Mouse (Mus musculus): ENCODE results near the gene Fastkd5. TPM values are rescaled to one million over a fixed set of nuclear protein-coding genes. Genes with fewer than 3 reads are reported as not detected.

Fastkd5 gene
- polyA plus RNA-seq, 1 experiment from 2014 or later = 9.5 TPM

DNA sequence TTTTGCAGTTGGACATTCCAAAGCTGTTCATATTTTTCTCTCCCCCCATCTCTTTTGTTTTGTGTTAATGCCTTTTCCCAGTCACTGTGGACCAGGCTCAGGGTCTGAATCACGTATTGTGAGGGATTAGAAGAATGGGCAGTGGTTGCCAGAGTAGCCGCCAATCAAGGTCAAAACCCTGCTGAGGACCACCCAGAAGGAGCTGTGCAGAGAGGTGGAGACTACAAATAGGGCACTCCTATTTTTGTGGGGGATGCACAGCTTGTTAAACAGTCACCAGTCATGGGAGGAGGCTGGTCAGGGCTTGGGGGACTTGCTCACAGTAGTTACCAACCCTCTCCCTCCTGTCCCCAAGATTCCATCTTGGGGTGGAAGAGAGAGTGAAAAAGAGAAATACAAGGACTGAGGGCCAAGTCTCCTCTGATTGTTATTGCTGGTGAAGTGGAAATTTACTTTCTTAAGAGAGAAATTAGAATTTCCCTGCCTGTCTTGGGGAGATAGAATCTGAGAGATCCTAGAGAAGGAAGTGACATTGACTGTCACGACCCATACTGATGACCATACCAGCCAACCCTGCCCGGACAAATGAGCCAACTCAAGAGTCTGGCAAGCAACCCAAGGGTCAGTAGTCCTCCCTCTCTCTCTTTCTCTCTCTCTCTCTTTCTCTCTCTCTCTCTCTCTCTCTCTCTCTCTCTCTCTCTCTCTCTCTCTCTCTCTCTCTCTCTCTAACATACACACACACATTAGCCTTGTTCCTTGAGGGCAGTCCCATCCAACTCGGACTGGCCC, 3.3 kb upstream of the Fastkd5 start:
- Histone ChIP-seq H3K4me3 (replicated peaks) (no peak overlapping the region), H3K27ac (replicated peaks) (no peak overlapping the region), H3K4me1 (peaks cover 37% of the 10 kb centered on the region), H3K9ac (replicated peaks) (no peak overlapping the region), H3K27me3 (replicated peaks) (peaks cover 46% of the 10 kb centered on the region), H3K9me3 (replicated peaks) (no peaks in the 10 kb centered on the region), H3K4me2 (no peak overlapping the region), H3K36me3 (peaks cover 20% of the 10 kb centered on the region)
- WGBS = 51% methylated on average over 5 of the region's 5 CpGs
- ATAC-seq (ENCODE audit: low FRiP score) = no peak

DNA sequence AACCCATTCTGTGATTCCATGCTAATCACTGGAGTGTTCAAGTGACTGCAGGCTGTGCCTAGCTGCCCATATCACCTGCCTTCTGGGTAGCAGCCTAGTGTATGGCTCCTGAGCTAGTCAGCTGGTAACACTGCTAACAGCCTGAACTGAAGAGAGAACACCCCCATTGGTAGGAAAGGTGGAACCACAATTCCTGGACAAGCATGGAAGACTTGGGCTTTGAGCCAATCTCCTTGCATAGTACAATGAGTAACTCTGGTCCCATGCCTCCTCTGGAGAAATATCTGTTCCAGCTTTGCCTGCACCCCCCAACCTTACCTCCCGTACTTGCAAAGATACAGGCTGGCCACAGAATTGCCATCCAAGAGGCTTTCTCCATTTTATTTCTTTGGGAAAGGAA, 2.6 kb upstream of the Fastkd5 start:
- Histone ChIP-seq H3K36me3 (peaks cover 24% of the 10 kb centered on the region), H3K4me3 (replicated peaks) (no peak overlapping the region), H3K27ac (replicated peaks) (no peak overlapping the region), H3K4me2 (no peak overlapping the region), H3K27me3 (replicated peaks) (peaks cover 40% of the 10 kb centered on the region), H3K4me1 (peaks cover 36% of the 10 kb centered on the region), H3K9me3 (replicated peaks) (no peaks in the 10 kb centered on the region), H3K9ac (replicated peaks) (no peak overlapping the region)
- WGBS = 68% methylated on average over 1 of the region's 1 CpGs
- ATAC-seq (ENCODE audit: low FRiP score) = no peak

GRCm38 (mm10) chr2:130629080-130629838, 568 bp downstream of the Fastkd5 start:
- WGBS = 3% methylated on average over 37 of the region's 37 CpGs
- H3K27ac ChIP-seq (replicated peaks) = peak overlapping the region; percentile 80
- H3K27me3 ChIP-seq (replicated peaks) = peaks cover 8% of the 10 kb centered on the region
- no peaks in the 10 kb centered on the region for H3K9me3 ChIP-seq (replicated peaks)
- H3K4me1 ChIP-seq = peaks cover 16% of the 10 kb centered on the region
- peak; percentile 60 for ATAC-seq (ENCODE audit: low FRiP score)
- H3K4me2 ChIP-seq = peak overlapping the region; percentile 91
- H3K9ac ChIP-seq (replicated peaks) = peak overlapping the region; percentile 81
- peaks cover 22% of the 10 kb centered on the region for H3K36me3 ChIP-seq
- peak overlapping the region; percentile 80 for H3K4me3 ChIP-seq (replicated peaks)

- H3K4me2 ChIP-seq = peak overlapping the region; percentile 91
- peak overlapping the region; percentile 80 for H3K4me3 ChIP-seq (replicated peaks)
- no peak overlapping the region for H3K9ac ChIP-seq (replicated peaks)
- no peak overlapping the region for H3K27ac ChIP-seq (replicated peaks)
- H3K9me3 ChIP-seq (replicated peaks) = no peaks in the 10 kb centered on the region
- H3K27me3 ChIP-seq (replicated peaks) = no peaks in the 10 kb centered on the region
- 61% methylated on average over 3 of the region's 3 CpGs for WGBS
- H3K36me3 ChIP-seq = peaks cover 24% of the 10 kb centered on the region
- ATAC-seq (ENCODE audit: low FRiP score) = no peak
- H3K4me1 ChIP-seq = peaks cover 14% of the 10 kb centered on the region
These were observed 1.4 kb downstream of the Fastkd5 start for GRCm38 (mm10) chr2:130628424-130628823.

GRCm38 (mm10) chr2:130618972-130619371, 10.9 kb downstream of the Fastkd5 start:
- H3K9me3 ChIP-seq (replicated peaks) = no peaks in the 10 kb centered on the region
- peaks cover 46% of the 10 kb centered on the region for H3K36me3 ChIP-seq
- H3K4me3 ChIP-seq (replicated peaks) = no peak overlapping the region
- WGBS = 95% methylated on average over 7 of the region's 7 CpGs
- no peaks in the 10 kb centered on the region for H3K27me3 ChIP-seq (replicated peaks)
- ATAC-seq (ENCODE audit: low FRiP score) = no peak
- no peaks in the 10 kb centered on the region for H3K4me1 ChIP-seq
- H3K27ac ChIP-seq (replicated peaks) = no peak overlapping the region
- no peak overlapping the region for H3K4me2 ChIP-seq
- H3K9ac ChIP-seq (replicated peaks) = no peak overlapping the region

DNA sequence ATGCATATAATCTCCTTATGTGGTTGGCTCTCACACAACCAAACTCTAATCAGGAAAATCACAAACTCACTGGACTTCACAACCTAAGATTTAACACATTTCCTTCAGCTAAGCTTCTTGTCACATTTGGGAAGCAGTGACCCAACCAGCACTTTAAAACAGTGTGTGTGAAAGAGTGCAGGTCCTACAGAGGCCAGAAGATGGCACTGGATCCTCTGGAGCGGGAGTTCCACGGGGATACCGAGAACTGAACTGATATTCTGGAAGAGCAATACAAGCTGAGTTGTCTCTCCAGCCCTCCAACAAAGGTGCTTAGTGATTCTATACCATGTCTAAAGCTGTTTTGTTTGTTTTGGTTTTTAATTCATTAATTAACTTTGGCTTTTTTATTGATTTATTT, 16.7 kb downstream of the Fastkd5 start:
- 67% methylated on average over 3 of the region's 3 CpGs for WGBS
- H3K9me3 ChIP-seq (replicated peaks) = no peaks in the 10 kb centered on the region
- no peak overlapping the region for H3K4me3 ChIP-seq (replicated peaks)
- no peak for ATAC-seq (ENCODE audit: low FRiP score)
- H3K4me1 ChIP-seq = no peaks in the 10 kb centered on the region
- no peak overlapping the region for H3K9ac ChIP-seq (replicated peaks)
- no peak overlapping the region for H3K27ac ChIP-seq (replicated peaks)
- peaks cover 29% of the 10 kb centered on the region for H3K36me3 ChIP-seq
- no peaks in the 10 kb centered on the region for H3K27me3 ChIP-seq (replicated peaks)
- no peak overlapping the region for H3K4me2 ChIP-seq

DNA sequence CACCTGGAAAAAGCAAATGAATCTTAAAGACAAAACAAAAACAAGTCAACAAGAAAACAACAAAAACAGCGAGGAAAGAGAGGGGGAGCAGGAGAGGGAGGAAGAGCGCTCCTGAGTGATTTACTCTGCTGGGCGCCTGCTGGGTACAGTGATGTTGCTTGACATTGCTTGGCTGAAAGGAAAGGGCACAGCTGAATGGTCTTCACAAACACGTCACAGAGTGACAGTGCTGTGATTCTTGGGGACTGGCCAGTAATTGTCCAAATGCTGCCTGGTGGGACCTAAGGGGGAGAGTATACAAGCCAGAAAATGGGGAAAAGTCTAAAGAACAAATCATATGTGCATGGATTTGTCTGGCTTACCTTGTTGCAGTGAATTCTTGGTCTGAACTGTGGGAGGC, 27.6 kb downstream of the Fastkd5 start:
- Histone ChIP-seq H3K9me3 (replicated peaks) (no peaks in the 10 kb centered on the region), H3K4me1 (no peaks in the 10 kb centered on the region), H3K36me3 (peaks cover 53% of the 10 kb centered on the region), H3K27ac (replicated peaks) (no peak overlapping the region), H3K27me3 (replicated peaks) (no peaks in the 10 kb centered on the region), H3K9ac (replicated peaks) (no peak overlapping the region), H3K4me3 (replicated peaks) (no peak overlapping the region), H3K4me2 (no peak overlapping the region)
- WGBS = 83% methylated on average over 4 of the region's 4 CpGs
- ATAC-seq (ENCODE audit: low FRiP score) = no peak

DNA sequence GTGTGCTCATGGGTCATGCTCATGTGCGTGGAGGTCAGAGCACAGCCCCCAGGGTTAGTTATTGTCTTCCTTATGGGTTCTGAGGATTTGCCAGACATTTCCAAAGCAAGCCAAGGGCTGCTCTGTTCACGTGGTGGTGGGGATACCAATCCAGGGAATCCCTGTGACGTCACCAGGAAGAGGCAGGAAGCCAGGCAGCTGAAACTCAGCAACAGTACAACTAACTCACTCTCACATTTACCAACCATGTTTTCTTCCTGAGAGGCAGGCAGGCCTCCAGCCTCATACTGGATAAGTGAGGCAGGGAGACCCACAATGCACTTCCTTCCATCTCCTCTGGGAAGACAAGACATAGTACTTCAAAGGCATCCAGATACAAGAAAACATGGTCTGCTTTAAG, 31.4 kb downstream of the Fastkd5 start:
- no peak overlapping the region for H3K4me2 ChIP-seq
- no peak overlapping the region for H3K27ac ChIP-seq (replicated peaks)
- peaks cover 64% of the 10 kb centered on the region for H3K36me3 ChIP-seq
- no peak overlapping the region for H3K4me3 ChIP-seq (replicated peaks)
- WGBS = 69% methylated on average over 3 of the region's 3 CpGs
- no peak overlapping the region for H3K9ac ChIP-seq (replicated peaks)
- no peak for ATAC-seq (ENCODE audit: low FRiP score)
- no peaks in the 10 kb centered on the region for H3K27me3 ChIP-seq (replicated peaks)
- no peaks in the 10 kb centered on the region for H3K9me3 ChIP-seq (replicated peaks)
- no peaks in the 10 kb centered on the region for H3K4me1 ChIP-seq

DNA sequence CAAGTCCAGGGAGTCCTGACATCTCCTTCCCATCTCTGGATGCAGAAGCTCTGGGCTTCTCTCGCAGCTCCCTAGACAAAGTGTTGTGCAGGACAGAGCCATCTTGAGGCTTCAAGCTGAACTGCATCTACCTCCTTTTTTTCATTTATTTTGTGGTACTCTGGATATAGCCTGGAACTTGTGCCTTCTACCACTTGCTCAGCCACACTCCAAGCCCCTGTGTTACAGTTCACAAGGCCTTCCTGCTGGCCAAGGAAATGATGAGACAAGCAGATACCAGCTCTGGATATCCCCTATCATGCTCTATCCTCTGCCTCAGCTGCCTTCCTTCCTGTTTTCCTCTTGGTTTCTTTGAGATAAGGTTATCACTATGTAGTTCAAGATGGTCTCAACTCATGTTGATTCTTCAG, 32.2 kb downstream of the Fastkd5 start:
- Histone ChIP-seq H3K36me3 (peaks cover 56% of the 10 kb centered on the region), H3K27ac (replicated peaks) (no peak overlapping the region), H3K4me1 (no peaks in the 10 kb centered on the region), H3K4me3 (replicated peaks) (no peak overlapping the region), H3K27me3 (replicated peaks) (no peaks in the 10 kb centered on the region), H3K9me3 (replicated peaks) (no peaks in the 10 kb centered on the region), H3K9ac (replicated peaks) (no peak overlapping the region), H3K4me2 (no peak overlapping the region)
- ATAC-seq (ENCODE audit: low FRiP score) = peak; percentile 63; the same call in 1 of the 2 replicates
- WGBS = 9% methylated on average over 1 of the region's 1 CpGs

DNA sequence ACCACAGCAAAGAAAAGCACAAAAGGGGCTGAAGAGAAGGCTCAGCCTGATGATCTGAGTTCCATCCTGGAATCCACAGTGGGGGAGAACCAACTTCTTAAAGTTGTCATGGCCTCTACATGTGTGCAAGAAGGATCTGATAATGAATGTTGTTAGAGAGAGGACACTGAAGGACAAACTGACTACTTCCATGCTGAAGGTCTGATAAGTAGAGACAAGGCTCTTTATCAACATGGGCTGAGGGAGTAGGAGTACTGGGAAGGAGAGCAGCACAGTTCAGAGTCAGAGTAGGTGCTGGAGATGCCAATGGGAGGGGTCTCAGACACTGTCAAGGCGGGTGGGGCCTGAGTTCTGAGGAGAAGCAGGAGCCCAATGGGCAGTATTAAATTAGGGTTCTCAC, 34.2 kb downstream of the Fastkd5 start:
- no peak overlapping the region for H3K9ac ChIP-seq (replicated peaks)
- no peak for ATAC-seq (ENCODE audit: low FRiP score)

DNA sequence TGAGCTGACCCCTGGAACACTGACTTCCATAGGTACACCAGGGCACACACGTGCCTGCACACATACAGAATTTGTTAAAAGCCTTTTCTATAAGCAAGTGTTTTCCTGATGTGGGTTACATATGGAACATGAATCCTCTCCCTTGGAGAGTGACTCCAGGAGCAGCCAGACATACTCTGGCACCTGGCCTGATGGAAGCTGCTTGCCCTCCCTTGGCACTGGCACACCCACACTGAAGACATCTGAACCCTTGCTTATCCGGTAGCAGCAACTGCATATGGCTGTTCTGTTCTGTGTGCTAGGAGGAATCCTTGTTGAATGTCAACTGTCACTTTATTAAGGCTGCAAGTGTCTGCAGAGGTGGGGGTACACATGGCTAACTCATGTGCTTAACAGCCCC, 38.8 kb downstream of the Fastkd5 start:
- H3K27me3 ChIP-seq (replicated peaks) = no peaks in the 10 kb centered on the region
- WGBS = 97% methylated on average over 2 of the region's 2 CpGs
- no peaks in the 10 kb centered on the region for H3K4me1 ChIP-seq
- H3K9ac ChIP-seq (replicated peaks) = no peak overlapping the region
- no peak overlapping the region for H3K4me3 ChIP-seq (replicated peaks)
- no peaks in the 10 kb centered on the region for H3K9me3 ChIP-seq (replicated peaks)
- no peak for ATAC-seq (ENCODE audit: low FRiP score)
- peaks cover 29% of the 10 kb centered on the region for H3K36me3 ChIP-seq
- no peak overlapping the region for H3K4me2 ChIP-seq
- no peak overlapping the region for H3K27ac ChIP-seq (replicated peaks)

More for the DNA sequence above, 34.2 kb downstream of the Fastkd5 start:
- Histone ChIP-seq H3K36me3 (peaks cover 55% of the 10 kb centered on the region), H3K4me1 (no peaks in the 10 kb centered on the region), H3K4me2 (no peak overlapping the region), H3K4me3 (replicated peaks) (no peak overlapping the region), H3K9me3 (replicated peaks) (no peaks in the 10 kb centered on the region), H3K27ac (replicated peaks) (no peak overlapping the region), H3K27me3 (replicated peaks) (no peaks in the 10 kb centered on the region)
- WGBS = 92% methylated on average over 1 of the region's 1 CpGs

GRCm38 (mm10) chr2:130589761-130590160, 40.1 kb downstream of the Fastkd5 start:
- Histone ChIP-seq H3K9ac (replicated peaks) (no peak overlapping the region), H3K27ac (replicated peaks) (no peak overlapping the region), H3K9me3 (replicated peaks) (no peaks in the 10 kb centered on the region), H3K27me3 (replicated peaks) (no peaks in the 10 kb centered on the region), H3K4me3 (replicated peaks) (no peak overlapping the region), H3K36me3 (peaks cover 20% of the 10 kb centered on the region), H3K4me1 (no peaks in the 10 kb centered on the region), H3K4me2 (no peak overlapping the region)
- WGBS = 94% methylated on average over 2 of the region's 2 CpGs
- ATAC-seq (ENCODE audit: low FRiP score) = no peak

All from neural tube, embryonic 15.5 days (tissue).